Mouse (Mus musculus) cortical plate, adult 2 months (tissue): Measurements from ENCODE around the gene Cngb1. TPM values are rescaled to one million over a fixed set of nuclear protein-coding genes. Genes with fewer than 3 reads are reported as not detected.

Source experiments
- H3K27ac ChIP-seq: fragments of 200-500 bp; 2 replicates; pipeline ENCODE4 v1.5.1; 2012; ENCODE audit warnings: low read length, control low read depth, inconsistent platforms; ENCODE audit not compliant: insufficient read depth
- H3K4me1 ChIP-seq: fragments of 200-500 bp; 2 replicates; pipeline ENCODE4 v1.6.1; 2011; ENCODE audit warnings: low read length; ENCODE audit not compliant: control insufficient read depth, insufficient read depth
- H3K4me3 ChIP-seq: fragments of 200-500 bp; 2 replicates; pipeline ENCODE4 v1.5.1; 2011; ENCODE audit warnings: mild to moderate bottlenecking, low read length, control low read depth; ENCODE audit not compliant: insufficient read depth
- CTCF ChIP-seq: fragments of 200-500 bp; IDR thresholded peaks from 2 replicates; pipeline ENCODE4 v1.5.1; 2011; ENCODE audit warnings: mild to moderate bottlenecking, control low read depth, low read length; ENCODE audit not compliant: insufficient read depth; ENCODE audit errors: extremely low read depth
- POLR2A ChIP-seq: fragments of 200-500 bp; IDR thresholded peaks from 2 replicates; pipeline ENCODE4 v1.6.1; 2011; ENCODE audit warnings: mild to moderate bottlenecking, low read length, control low read depth; ENCODE audit not compliant: insufficient read depth; ENCODE audit errors: extremely low read depth
- polyA plus RNA-seq: library from polyadenylated mRNA; depleted of rRNA; stranded (reverse); fragments of >200 nt; gene quantifications from 2 replicates; pipeline ENCODE4 v1.2.3, GENCODE M21; 2012; rRNA removed

Cngb1 gene
- polyA plus RNA-seq, 1 experiment: 0.06 TPM

DNA sequence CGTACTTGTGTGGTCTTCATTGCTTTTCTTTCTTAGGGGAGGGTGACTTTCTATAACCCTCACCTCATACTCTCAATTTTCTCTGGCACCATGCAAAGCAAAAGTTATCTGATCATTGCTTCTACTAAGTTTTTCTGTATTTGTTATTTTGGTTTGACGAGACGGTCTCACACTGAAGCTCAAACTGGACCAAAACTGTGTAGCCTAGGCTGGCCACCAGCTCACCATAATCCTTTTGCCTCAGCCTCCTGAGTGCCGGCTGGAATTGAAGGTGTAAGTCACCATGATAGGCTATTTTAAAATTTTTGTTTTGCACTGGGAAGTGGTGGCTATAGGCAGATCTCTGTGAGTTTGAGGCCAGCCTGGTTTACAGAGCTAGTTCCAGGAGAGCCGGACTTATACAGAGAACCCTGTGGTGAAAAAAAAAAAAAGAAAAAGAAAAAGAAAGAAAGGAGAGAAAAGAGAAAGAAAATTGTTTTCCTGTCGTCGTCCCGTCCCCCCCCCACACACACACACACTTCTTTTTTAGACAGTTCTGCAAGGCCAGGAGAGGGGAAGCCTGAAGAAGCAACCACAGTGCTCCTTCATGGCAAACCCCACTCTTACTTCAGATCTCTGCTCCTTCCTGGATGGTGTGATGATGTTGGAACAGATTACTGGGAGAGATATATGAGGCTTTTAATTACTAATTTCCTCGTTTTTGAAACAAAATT lies 102.9 kb downstream of the Cngb1 start:
- Histone ChIP-seq H3K27ac (no peak overlapping the region), H3K4me3 (no peak overlapping the region), H3K4me1 (no peaks in the 10 kb centered on the region)
- no peak for TF ChIP-seq CTCF
- no peak for TF ChIP-seq POLR2A

- H3K4me1 ChIP-seq: no peaks in the 10 kb centered on the region
- H3K27ac ChIP-seq: no peak within 1 kb of the TSS
- no peak within 1 kb of the TSS for H3K4me3 ChIP-seq
- no peak for TF ChIP-seq POLR2A
- TF ChIP-seq CTCF: no peak
Measured at GRCm38 (mm10) chr8:95202649-95203275, 103.6 kb downstream of the Cngb1 start, which contains the start of gene Kifc3. Gene Kifc3, minus strand, starts transcription at chr8:95202812.

- no peaks in the 10 kb centered on the region for H3K4me1 ChIP-seq
- no peak overlapping the region for H3K27ac ChIP-seq
- H3K4me3 ChIP-seq: no peak overlapping the region
- TF ChIP-seq CTCF (no peak), POLR2A (no peak)
Measured at GRCm38 (mm10) chr8:95202056-95202570, 104.3 kb downstream of the Cngb1 start.

DNA sequence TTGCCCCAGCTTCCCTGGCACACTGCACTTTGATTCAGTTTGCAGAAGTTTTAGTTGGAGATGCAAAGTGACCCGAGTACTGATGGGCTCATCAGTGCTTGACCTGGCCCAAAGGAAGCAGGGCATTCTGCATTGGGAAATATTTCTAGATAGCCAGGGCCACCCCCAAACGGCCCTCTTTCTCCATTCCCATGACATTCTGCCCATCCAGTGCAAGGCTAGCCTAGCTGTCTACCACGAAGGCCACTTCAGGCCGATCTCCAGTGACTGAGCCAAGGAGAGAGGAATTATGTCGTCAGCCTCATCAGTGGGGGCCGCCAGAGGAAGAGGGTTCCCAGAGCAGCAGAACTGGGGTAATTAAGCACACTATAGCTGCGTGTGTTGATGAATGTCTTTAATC lies 104.9 kb downstream of the Cngb1 start:
- no peak overlapping the region for H3K27ac ChIP-seq
- TF ChIP-seq CTCF (no peak), POLR2A (no peak)
- no peaks in the 10 kb centered on the region for H3K4me1 ChIP-seq
- H3K4me3 ChIP-seq: no peak overlapping the region

GRCm38 (mm10) chr8:95200001-95200405 lies 106.4 kb downstream of the Cngb1 start:
- Histone ChIP-seq H3K4me3 (no peak overlapping the region), H3K4me1 (no peaks in the 10 kb centered on the region), H3K27ac (no peak overlapping the region)
- TF ChIP-seq POLR2A (no peak), CTCF (no peak)

- TF ChIP-seq CTCF: no peak
- no peak for TF ChIP-seq POLR2A
- no peak overlapping the region for H3K4me3 ChIP-seq
- H3K27ac ChIP-seq: no peak overlapping the region
- no peaks in the 10 kb centered on the region for H3K4me1 ChIP-seq
Measured at GRCm38 (mm10) chr8:95195728-95196127, 110.7 kb downstream of the Cngb1 start.

GRCm38 (mm10) chr8:95191497-95192175 lies 114.7 kb downstream of the Cngb1 start:
- no peak overlapping the region for H3K4me3 ChIP-seq
- TF ChIP-seq POLR2A (no peak), CTCF (no peak)
- no peaks in the 10 kb centered on the region for H3K4me1 ChIP-seq
- no peak overlapping the region for H3K27ac ChIP-seq

Other genes starting within 250 kb of the Cngb1 start
- gene Katnb1, start 225.4 kb downstream of the Cngb1 start, polyA plus RNA-seq: 49.1 and 50.1 TPM in 2 replicates
- gene Kifc3, start 103.8 kb downstream of the Cngb1 start, polyA plus RNA-seq: 55.2 TPM in 2 replicates
- 0.17 and 0.40 TPM in 2 replicates for gene Tepp, start 4.0 kb upstream of the Cngb1 start, polyA plus RNA-seq
- gene Zfp319, start 25.4 kb upstream of the Cngb1 start, polyA plus RNA-seq: 9.9 and 10.4 TPM in 2 replicates
- gene Usb1, start 25.7 kb upstream of the Cngb1 start, polyA plus RNA-seq: 17.0 and 17.2 TPM in 2 replicates
- 8.1 and 9.2 TPM in 2 replicates for gene Mmp15, start 45.7 kb upstream of the Cngb1 start, polyA plus RNA-seq
- 86.3 and 90.4 TPM in 2 replicates for gene Cfap20, start 128.3 kb upstream of the Cngb1 start, polyA plus RNA-seq
- gene Csnk2a2, start 183.5 kb upstream of the Cngb1 start, polyA plus RNA-seq: 51.3 and 56.8 TPM in 2 replicates
- gene Ccdc113, start 227.5 kb upstream of the Cngb1 start, polyA plus RNA-seq: 3.6 TPM in 2 replicates